Mouse (Mus musculus): ENCODE measurements around the gene Sept8. TPM values are rescaled to one million over a fixed set of nuclear protein-coding genes. Genes with fewer than 3 reads are reported as not detected.
"Not testable (repeated sequence)": the region's sequence is repeated elsewhere in the genome, so short reads cannot be mapped to it uniquely, and the experiment has no call there.

Sept8 gene
- polyA plus RNA-seq, 1 experiment from 2014 or later, result 21.3 TPM

GRCm38 (mm10) chr11:53532231-53532620 lies 13.2 kb downstream of the Sept8 start:
- Histone ChIP-seq H3K9me3 (no peaks in the 10 kb centered on the region), H3K4me3 (no peak overlapping the region), H3K36me3 (peaks cover 43% of the 10 kb centered on the region), H3K9ac (no peak overlapping the region), H3K27ac (replicated peaks) (no peak overlapping the region), H3K4me1 (replicated peaks) (peaks cover 19% of the 10 kb centered on the region), H3K4me2 (no peak overlapping the region), H3K27me3 (no peaks in the 10 kb centered on the region)
- WGBS, result 100% methylated on average over 1 of the region's 1 CpGs
- no peak for ATAC-seq (ENCODE audit: low read depth)

GRCm38 (mm10) chr11:53539002-53539491 lies 20.0 kb downstream of the Sept8 start:
- H3K4me1 ChIP-seq (replicated peaks), result no peaks in the 10 kb centered on the region
- H3K36me3 ChIP-seq, result peaks cover 73% of the 10 kb centered on the region
- H3K27me3 ChIP-seq, result no peaks in the 10 kb centered on the region
- H3K4me2 ChIP-seq, result no peak overlapping the region
- WGBS, result 70% methylated on average over 15 of the region's 15 CpGs
- H3K9ac ChIP-seq, result no peak overlapping the region
- H3K9me3 ChIP-seq, result no peaks in the 10 kb centered on the region
- ATAC-seq (ENCODE audit: low read depth), result no peak
- no peak overlapping the region for H3K27ac ChIP-seq (replicated peaks)
- no peak overlapping the region for H3K4me3 ChIP-seq

GRCm38 (mm10) chr11:53540394-53540793 lies 21.3 kb downstream of the Sept8 start:
- ATAC-seq (ENCODE audit: low read depth), result no peak
- Histone ChIP-seq H3K36me3 (peaks cover 60% of the 10 kb centered on the region), H3K4me2 (no peak overlapping the region), H3K27ac (replicated peaks) (no peak overlapping the region), H3K9ac (no peak overlapping the region), H3K9me3 (no peaks in the 10 kb centered on the region), H3K4me3 (no peak overlapping the region), H3K27me3 (no peaks in the 10 kb centered on the region), H3K4me1 (replicated peaks) (no peaks in the 10 kb centered on the region)
- 91% methylated on average over 3 of the region's 3 CpGs for WGBS

- no peak overlapping the region for H3K4me3 ChIP-seq
- H3K4me2 ChIP-seq, result no peak overlapping the region
- no peaks in the 10 kb centered on the region for H3K9me3 ChIP-seq
- no peak for ATAC-seq (ENCODE audit: low read depth)
- no peak overlapping the region for H3K27ac ChIP-seq (replicated peaks)
- H3K4me1 ChIP-seq (replicated peaks), result 0 out of 2 replicates have a peak, but pooled peaks cover 5% of the 10 kb centered on the region
- H3K36me3 ChIP-seq, result peaks cover 51% of the 10 kb centered on the region
- no peak overlapping the region for H3K9ac ChIP-seq
- WGBS, result 82% methylated on average over 11 of the region's 11 CpGs
- no peaks in the 10 kb centered on the region for H3K27me3 ChIP-seq
These were observed 22.2 kb downstream of the Sept8 start for GRCm38 (mm10) chr11:53541222-53541621.

GRCm38 (mm10) chr11:53543021-53543420 lies 24.0 kb downstream of the Sept8 start:
- H3K27me3 ChIP-seq, result no peaks in the 10 kb centered on the region
- H3K4me2 ChIP-seq, result no peak overlapping the region
- no peak overlapping the region for H3K9ac ChIP-seq
- H3K36me3 ChIP-seq, result peaks cover 35% of the 10 kb centered on the region
- WGBS, result 68% methylated on average over 7 of the region's 7 CpGs
- no peak overlapping the region for H3K27ac ChIP-seq (replicated peaks)
- H3K9me3 ChIP-seq, result no peaks in the 10 kb centered on the region
- no peak for ATAC-seq (ENCODE audit: low read depth)
- H3K4me1 ChIP-seq (replicated peaks), result 0 out of 2 replicates have a peak, but pooled peaks cover 8% of the 10 kb centered on the region
- no peak overlapping the region for H3K4me3 ChIP-seq

- Histone ChIP-seq H3K27me3 (no peaks in the 10 kb centered on the region), H3K36me3 (peaks cover 13% of the 10 kb centered on the region), H3K27ac (replicated peaks) (no peak overlapping the region), H3K4me2 (no peak overlapping the region), H3K9me3 (no peaks in the 10 kb centered on the region), H3K4me3 (no peak overlapping the region), H3K9ac (no peak overlapping the region), H3K4me1 (replicated peaks) (0 out of 2 replicates have a peak, but pooled peaks cover 8% of the 10 kb centered on the region)
- WGBS, result 36% methylated on average over 6 of the region's 6 CpGs
- no peak; the same call in 1 of the 2 replicates for ATAC-seq (ENCODE audit: low read depth)
These were observed 27.2 kb downstream of the Sept8 start for GRCm38 (mm10) chr11:53546271-53546670.

- Histone ChIP-seq H3K4me1 (replicated peaks) (0 out of 2 replicates have a peak, but pooled peaks cover 8% of the 10 kb centered on the region), H3K27ac (replicated peaks) (no peak overlapping the region), H3K36me3 (peaks cover 2% of the 10 kb centered on the region; the same call in 1 of the 2 replicates), H3K9me3 (no peaks in the 10 kb centered on the region), H3K27me3 (no peaks in the 10 kb centered on the region), H3K4me3 (no peak overlapping the region), H3K4me2 (no peak overlapping the region), H3K9ac (no peak overlapping the region)
- WGBS, result 90% methylated on average over 6 of the region's 6 CpGs
- ATAC-seq (ENCODE audit: low read depth), result no peak
These were observed 28.5 kb downstream of the Sept8 start for GRCm38 (mm10) chr11:53547566-53547965.

- no peak overlapping the region for H3K9ac ChIP-seq
- 0 out of 2 replicates have a peak, but pooled peaks cover 8% of the 10 kb centered on the region for H3K4me1 ChIP-seq (replicated peaks)
- no peak for ATAC-seq (ENCODE audit: low read depth)
- H3K9me3 ChIP-seq, result peaks cover 4% of the 10 kb centered on the region; the same call in 1 of the 2 replicates
- H3K27ac ChIP-seq (replicated peaks), result no peak overlapping the region
- no peaks in the 10 kb centered on the region for H3K36me3 ChIP-seq
- WGBS, result 84% methylated on average over 19 of the region's 19 CpGs
- no peak overlapping the region for H3K4me3 ChIP-seq
- H3K4me2 ChIP-seq, result no peak overlapping the region
- no peaks in the 10 kb centered on the region for H3K27me3 ChIP-seq
These were observed 29.1 kb downstream of the Sept8 start for GRCm38 (mm10) chr11:53548036-53548605.

GRCm38 (mm10) chr11:53550714-53551113 lies 31.7 kb downstream of the Sept8 start:
- Histone ChIP-seq H3K27me3 (no peaks in the 10 kb centered on the region), H3K36me3 (no peaks in the 10 kb centered on the region), H3K9me3 (peaks cover 5% of the 10 kb centered on the region; the same call in 1 of the 2 replicates), H3K4me1 (replicated peaks) (0 out of 2 replicates have a peak, but pooled peaks cover 8% of the 10 kb centered on the region), H3K9ac (no peak overlapping the region), H3K4me2 (no peak overlapping the region), H3K4me3 (no peak overlapping the region), H3K27ac (replicated peaks) (no peak overlapping the region)
- no peak for ATAC-seq (ENCODE audit: low read depth)
- WGBS, result 92% methylated on average over 1 of the region's 1 CpGs

GRCm38 (mm10) chr11:53551754-53552153 lies 32.7 kb downstream of the Sept8 start:
- WGBS, result 72% methylated on average over 12 of the region's 12 CpGs

GRCm38 (mm10) chr11:53556529-53556928 lies 37.5 kb downstream of the Sept8 start:
- 96% methylated on average over 6 of the region's 20 CpGs for WGBS
- not testable (repeated sequence) for H3K9me3 ChIP-seq

More at GRCm38 (mm10) chr11:53551754-53552153, 32.7 kb downstream of the Sept8 start:
- no peak for ATAC-seq (ENCODE audit: low read depth)
- Histone ChIP-seq H3K4me1 (replicated peaks) (no peaks in the 10 kb centered on the region), H3K27me3 (no peaks in the 10 kb centered on the region), H3K4me3 (no peak overlapping the region), H3K36me3 (no peaks in the 10 kb centered on the region), H3K4me2 (no peak overlapping the region), H3K9ac (no peak overlapping the region), H3K27ac (replicated peaks) (no peak overlapping the region), H3K9me3 (peaks cover 5% of the 10 kb centered on the region; the same call in 1 of the 2 replicates)

GRCm38 (mm10) chr11:53557992-53558391 lies 38.9 kb downstream of the Sept8 start:
- H3K36me3 ChIP-seq; ATAC-seq (ENCODE audit: low read depth); H3K9me3 ChIP-seq; H3K4me2 ChIP-seq; H3K4me3 ChIP-seq; H3K27ac ChIP-seq (replicated peaks); H3K4me1 ChIP-seq (replicated peaks); H3K27me3 ChIP-seq; H3K9ac ChIP-seq: not testable (repeated sequence)
- WGBS, result 100% methylated on average over 1 of the region's 3 CpGs

More at GRCm38 (mm10) chr11:53556529-53556928, 37.5 kb downstream of the Sept8 start:
- not testable (repeated sequence) for H3K27me3 ChIP-seq; H3K4me1 ChIP-seq (replicated peaks); ATAC-seq (ENCODE audit: low read depth); H3K27ac ChIP-seq (replicated peaks); H3K9ac ChIP-seq; H3K36me3 ChIP-seq; H3K4me2 ChIP-seq; H3K4me3 ChIP-seq

GRCm38 (mm10) chr11:53559980-53560379 lies 40.9 kb downstream of the Sept8 start:
- H3K9ac ChIP-seq; H3K4me3 ChIP-seq; H3K27ac ChIP-seq (replicated peaks); H3K4me2 ChIP-seq; H3K4me1 ChIP-seq (replicated peaks); H3K27me3 ChIP-seq; H3K36me3 ChIP-seq; H3K9me3 ChIP-seq; ATAC-seq (ENCODE audit: low read depth): not testable (repeated sequence)
- 85% methylated on average over 1 of the region's 3 CpGs for WGBS
